Mouse (Mus musculus) embryonic fibroblast, embryonic 13.5 days (primary cell): ENCODE measurements at regions not wholly inside any gene's neighbourhood (a gene's known extent, or its start where the extent isn't known, plus 50 kb on each side); places are given as distances from the start of the nearest gene placed in this dataset.

Experiments used
- CTCF ChIP-seq: IDR thresholded peaks from 2 replicates; pipeline ENCODE4 v1.5.1; 2011; ENCODE audit warnings: mild to moderate bottlenecking, control low read depth, low read length, moderate library complexity, borderline replicate concordance; ENCODE audit not compliant: insufficient read depth
- POLR2A ChIP-seq: IDR thresholded peaks from 2 replicates; pipeline ENCODE4 v1.6.1; 2011; ENCODE audit warnings: low read depth, mild to moderate bottlenecking, control low read depth, low read length, moderate library complexity

GRCm38 (mm10) chr2:109578870-109579310 lies 95.6 kb upstream of the Bdnf start:
- no peak for TF ChIP-seq CTCF
- no peak for TF ChIP-seq POLR2A
